Mouse (Mus musculus) small intestine, adult 2 months (tissue): Measurements from ENCODE around the gene Eif3d. TPM values are rescaled to one million over a fixed set of nuclear protein-coding genes. Genes with fewer than 3 reads are reported as not detected.
"Not testable (repeated sequence)": the region's sequence is repeated elsewhere in the genome, so short reads cannot be mapped to it uniquely, and the experiment has no call there.

Experiments
- H3K27ac ChIP-seq: fragments of 200-500 bp; 2 replicates; pipeline ENCODE4 v1.5.1; 2012; ENCODE audit warnings: low read depth, low read length, control low read depth, inconsistent platforms; ENCODE audit not compliant: insufficient read depth
- H3K27me3 ChIP-seq: fragments of 200-500 bp; 2 replicates; pipeline ENCODE4 v1.6.1; 2012; ENCODE audit warnings: mild to moderate bottlenecking, moderate library complexity, low read length, inconsistent platforms; ENCODE audit not compliant: control insufficient read depth, insufficient read depth
- H3K36me3 ChIP-seq: fragments of 200-500 bp; 2 replicates; pipeline ENCODE4 v1.6.1; 2012; ENCODE audit warnings: mild to moderate bottlenecking, low read length, control low read depth, inconsistent platforms; ENCODE audit not compliant: control insufficient read depth, insufficient read depth
- H3K4me1 ChIP-seq: fragments of 200-500 bp; 2 replicates; pipeline ENCODE4 v1.6.1; 2012; ENCODE audit warnings: low read length, inconsistent platforms, mixed read lengths; ENCODE audit not compliant: control insufficient read depth, insufficient read depth, insufficient read length
- H3K4me3 ChIP-seq: fragments of 200-500 bp; 2 replicates; pipeline ENCODE4 v1.5.1; 2012; ENCODE audit warnings: low read depth, mild to moderate bottlenecking, control low read depth, inconsistent platforms, low read length, moderate library complexity
- CTCF ChIP-seq: fragments of 200-500 bp; IDR thresholded peaks from 2 replicates; pipeline ENCODE4 v1.5.1; 2012; ENCODE audit warnings: low read depth, mild to moderate bottlenecking, control low read depth, inconsistent platforms, low read length, moderate library complexity, mixed read lengths; ENCODE audit not compliant: insufficient replicate concordance, insufficient read length; ENCODE audit errors: extremely low read depth
- POLR2A ChIP-seq: fragments of 200-500 bp; IDR thresholded peaks from 2 replicates; pipeline ENCODE4 v1.6.1; 2012; ENCODE audit warnings: low read depth, mild to moderate bottlenecking, control low read depth, inconsistent platforms, low read length, moderate library complexity
- WGBS: fragments of 180-500 bp; shearing (Covaris S2); methylation state at CpG from one replicate; pipeline ENCODE4 v1.1.7; 2018; 5-methylcytosine and 5-hydroxymethylcytosine counted together
- polyA plus RNA-seq: library from polyadenylated mRNA; depleted of rRNA; stranded (reverse); fragments of >200 nt; gene quantifications from 2 replicates; pipeline ENCODE4 v1.2.3, GENCODE M21; 2012; rRNA removed

Gene Eif3d
- 50.1 and 89.4 TPM in 2 replicates for polyA plus RNA-seq

DNA sequence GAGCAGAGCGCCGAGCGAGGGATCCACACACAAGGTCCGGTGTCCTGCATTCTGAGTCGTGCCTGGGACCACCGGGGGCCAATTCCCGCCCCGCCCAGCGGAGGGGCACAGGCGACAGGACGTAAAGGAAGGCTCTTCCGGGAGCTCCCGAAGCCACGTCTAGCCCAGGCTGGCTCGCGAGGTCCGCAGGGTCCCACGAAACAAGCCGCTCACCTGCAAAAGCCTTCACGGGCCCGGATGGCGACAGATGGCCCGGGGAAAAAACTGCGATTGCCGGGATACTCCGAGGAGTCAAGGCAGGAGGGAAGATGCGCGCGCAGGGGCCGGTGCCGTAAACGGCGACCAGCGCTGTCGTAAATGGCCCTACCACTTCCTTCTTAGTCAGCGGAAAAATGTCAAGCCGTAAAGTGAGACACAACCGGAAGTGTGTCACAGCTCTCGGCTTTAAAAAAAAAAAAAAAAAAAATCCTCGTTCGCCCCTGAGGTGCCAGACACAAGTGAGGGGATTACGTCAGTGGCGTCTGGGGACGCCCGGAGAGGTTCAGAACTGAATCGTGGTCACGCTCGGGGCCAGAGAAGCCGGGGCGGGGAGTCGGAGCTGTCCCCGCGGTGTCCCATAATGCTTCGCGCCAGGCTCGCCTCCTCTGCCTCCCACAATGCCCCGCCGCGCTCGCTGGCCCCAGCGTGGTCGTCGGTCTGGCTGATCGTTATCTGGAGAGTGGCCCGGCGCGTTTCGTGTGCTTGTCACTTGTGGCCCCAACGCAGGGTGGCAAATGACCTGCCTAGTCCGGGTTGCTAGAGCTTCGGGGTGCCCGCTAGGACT is at the start of gene Eif3d:
Gene Eif3d (minus strand): TSS at position 344 of the 823 bp plus-strand sequence.
- under 1% methylated on average over 72 of the region's 72 CpGs for WGBS
- peaks cover 8% of the 10 kb centered on the region for H3K4me1 ChIP-seq
- peak; percentile 70 for TF ChIP-seq POLR2A
- no peak for TF ChIP-seq CTCF

DNA sequence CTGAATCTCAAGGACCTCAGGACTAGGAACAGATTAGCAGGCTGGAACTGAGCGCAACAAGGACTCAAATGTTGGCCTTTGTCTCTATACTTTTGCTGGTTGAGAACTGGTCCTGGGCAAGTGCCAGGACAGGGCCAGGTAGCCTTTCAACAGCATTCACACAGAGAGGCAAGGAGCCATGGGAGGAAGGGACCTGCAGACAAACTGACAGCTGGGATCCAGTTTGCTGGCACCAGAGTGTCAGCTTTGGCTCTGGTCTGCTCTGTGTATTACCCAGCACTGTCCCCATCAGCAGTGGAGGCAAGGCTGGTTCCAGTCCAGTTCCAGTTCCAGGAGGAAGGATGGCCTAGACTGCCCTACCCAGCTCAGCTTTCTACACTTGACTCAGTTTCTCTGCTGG is 43.4 kb upstream of the Eif3d start:
- no peaks in the 10 kb centered on the region for H3K4me1 ChIP-seq
- 77% methylated on average over 1 of the region's 1 CpGs for WGBS
- no peak for TF ChIP-seq CTCF
- TF ChIP-seq POLR2A, result no peak
- H3K4me3 ChIP-seq, result no peak overlapping the region
- H3K36me3 ChIP-seq, result no peaks in the 10 kb centered on the region
- H3K27ac ChIP-seq, result no peak overlapping the region
- H3K27me3 ChIP-seq, result no peaks in the 10 kb centered on the region

More for the DNA sequence above, at the start of gene Eif3d:
- H3K27me3 ChIP-seq, result no peaks in the 10 kb centered on the region
- peak within 1 kb of the TSS; percentile 99 for H3K27ac ChIP-seq
- H3K36me3 ChIP-seq, result peaks cover 21% of the 10 kb centered on the region
- H3K4me3 ChIP-seq, result peak within 1 kb of the TSS; percentile 92

DNA sequence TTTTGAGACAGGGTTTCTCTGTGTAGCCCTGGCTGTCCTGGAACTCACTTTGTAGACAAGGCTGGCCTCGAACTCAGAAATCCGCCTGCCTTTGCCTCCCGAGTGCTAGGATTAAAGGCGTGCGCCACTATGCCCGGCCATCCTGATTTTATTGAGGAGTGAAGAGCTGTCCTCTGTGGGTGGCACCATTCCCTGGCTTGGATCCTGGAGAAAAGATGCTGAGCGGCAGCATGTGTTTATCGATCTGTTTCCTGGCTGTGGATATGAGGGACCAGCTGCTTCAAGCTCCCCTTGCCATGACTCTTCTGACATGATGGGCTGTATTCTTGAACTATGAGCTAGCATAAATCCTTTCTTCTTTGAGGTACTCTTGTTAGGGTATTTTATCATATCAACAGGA is 37.6 kb upstream of the Eif3d start:
- H3K27ac ChIP-seq, H3K36me3 ChIP-seq, H3K4me1 ChIP-seq, H3K27me3 ChIP-seq, H3K4me3 ChIP-seq: not testable (repeated sequence)
- 90% methylated on average over 8 of the region's 8 CpGs for WGBS

DNA sequence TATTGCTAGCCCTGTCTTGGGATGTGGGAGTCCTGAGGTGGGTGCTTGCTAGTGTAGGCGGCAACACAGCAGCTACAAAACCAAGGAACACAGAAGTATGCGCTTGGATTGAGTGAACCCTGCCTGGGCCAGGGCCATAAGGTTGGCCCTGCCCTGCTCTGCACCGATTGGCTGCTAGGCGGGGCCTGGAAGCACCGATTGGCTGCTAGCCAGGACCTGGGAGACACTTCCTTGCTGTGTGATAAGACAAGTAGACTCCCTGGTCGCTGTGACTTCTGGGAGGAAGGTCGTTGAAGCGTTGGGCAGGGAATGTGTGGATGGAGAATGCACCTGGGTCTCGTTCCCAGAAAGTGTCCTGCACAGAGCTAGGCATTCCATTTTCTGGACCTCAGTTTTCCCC is 33.3 kb upstream of the Eif3d start:
- Histone ChIP-seq H3K4me1 (peaks cover 3% of the 10 kb centered on the region; the same call in 1 of the 2 replicates), H3K4me3 (no peak overlapping the region), H3K36me3 (no peaks in the 10 kb centered on the region), H3K27ac (no peak overlapping the region), H3K27me3 (no peaks in the 10 kb centered on the region)
- TF ChIP-seq CTCF (no peak), POLR2A (no peak)
- 8% methylated on average over 9 of the region's 9 CpGs for WGBS

GRCm38 (mm10) chr15:78001400-78001799 is 30.8 kb upstream of the Eif3d start:
- no peak for TF ChIP-seq CTCF
- TF ChIP-seq POLR2A, result no peak
- Histone ChIP-seq H3K36me3 (no peaks in the 10 kb centered on the region), H3K4me3 (no peak overlapping the region), H3K27ac (no peak overlapping the region), H3K27me3 (no peaks in the 10 kb centered on the region), H3K4me1 (peaks cover 3% of the 10 kb centered on the region; the same call in 1 of the 2 replicates)
- 36% methylated on average over 5 of the region's 5 CpGs for WGBS

DNA sequence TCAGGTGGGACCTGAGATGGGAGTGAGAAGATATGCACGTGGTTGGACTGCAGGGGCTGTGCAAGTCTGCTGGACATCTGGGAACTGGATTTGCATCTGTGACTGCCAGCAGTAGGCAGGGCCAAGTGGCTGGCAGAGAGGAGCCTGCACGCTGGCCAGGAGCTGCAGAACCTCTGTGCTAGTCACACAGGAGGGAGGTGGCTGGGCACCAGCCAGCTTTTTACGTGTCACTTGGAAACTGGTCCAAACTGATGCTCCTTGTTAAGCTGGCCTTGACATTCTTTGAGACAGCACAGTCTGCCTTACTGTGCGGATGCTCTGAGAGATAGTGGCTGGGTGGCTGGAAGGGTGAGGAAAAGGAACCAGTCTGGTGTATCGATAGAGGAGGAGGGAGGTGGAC is 17.9 kb upstream of the Eif3d start:
- no peak for TF ChIP-seq CTCF
- TF ChIP-seq POLR2A, result no peak
- Histone ChIP-seq H3K27me3 (no peaks in the 10 kb centered on the region), H3K27ac (no peak overlapping the region), H3K36me3 (no peaks in the 10 kb centered on the region), H3K4me1 (no peaks in the 10 kb centered on the region), H3K4me3 (no peak overlapping the region)
- 57% methylated on average over 5 of the region's 5 CpGs for WGBS

- Histone ChIP-seq H3K27me3 (no peaks in the 10 kb centered on the region; the same call in 1 of the 2 replicates), H3K4me3 (no peak overlapping the region), H3K4me1 (no peaks in the 10 kb centered on the region), H3K27ac (no peak overlapping the region), H3K36me3 (no peaks in the 10 kb centered on the region)
- TF ChIP-seq CTCF (no peak), POLR2A (no peak)
- WGBS, result 17% methylated on average over 3 of the region's 3 CpGs
Measured at GRCm38 (mm10) chr15:77983391-77983790, 12.8 kb upstream of the Eif3d start.
